Mouse (Mus musculus) hindbrain, embryonic 12.5 days (tissue): ENCODE data around the gene Tlr2. TPM values are rescaled to one million over a fixed set of nuclear protein-coding genes. Genes with fewer than 3 reads are reported as not detected.

ENCODE experiments used
- polyA plus RNA-seq: library from polyadenylated mRNA; unstranded; fragments of >200 nt; fragmentation: Nextera tagmentation; extraction: Ambion mirVana; gene quantifications from 2 replicates; pipeline ENCODE4 v1.2.1, GENCODE M21; 2016

The Tlr2 gene
- polyA plus RNA-seq, 1 experiment from 2014 or later, result 2.4 TPM

Other genes with a start within 250 kb of the Tlr2 start
- gene Sfrp2, start 75.4 kb downstream of the Tlr2 start, polyA plus RNA-seq, result 159 and 176 TPM in 2 replicates
- 81.5 and 84.3 TPM in 2 replicates for gene Tmem131l, start 198.4 kb upstream of the Tlr2 start, polyA plus RNA-seq